Mouse (Mus musculus) embryonic facial prominence, embryonic 14.5 days (tissue): Measurements from ENCODE around the gene Ccnd2. TPM values are rescaled to one million over a fixed set of nuclear protein-coding genes. Genes with fewer than 3 reads are reported as not detected.

Source experiments
- ATAC-seq: fragments of 200-750 bp; cut with Nextera tagmentation; 2 replicates; pipeline ENCODE4 v1.8.0; 2017; ENCODE audit warnings: low read depth, moderate number of reproducible peaks, moderate TSS enrichment
- DNase-seq: peaks from one replicate; pipeline ENCODE4 v3.0.0-alpha.2; 2015; ENCODE audit warnings: low spot score
- H3K27ac ChIP-seq: fragments of 300-500 bp; sonication (generic); replicated peaks from 2 replicates; pipeline ENCODE4 v1.5.1; 2014; ENCODE audit warnings: low read depth, mild to moderate bottlenecking, low read length, moderate library complexity
- H3K27me3 ChIP-seq: fragments of 300-500 bp; sonication (generic); replicated peaks from 2 replicates; pipeline ENCODE4 v1.6.1; 2014; ENCODE audit warnings: low read length; ENCODE audit not compliant: control insufficient read depth, insufficient read depth
- H3K36me3 ChIP-seq: fragments of 300-500 bp; sonication (generic); 2 replicates; pipeline ENCODE4 v1.6.1; 2014; ENCODE audit warnings: low read length, mixed read lengths; ENCODE audit not compliant: control insufficient read depth, insufficient read depth
- H3K4me1 ChIP-seq: fragments of 300-500 bp; sonication (generic); 2 replicates; pipeline ENCODE4 v1.6.1; 2014; ENCODE audit warnings: antibody characterized with exemption, low read length; ENCODE audit not compliant: control insufficient read depth, insufficient read depth
- H3K4me2 ChIP-seq: fragments of 300-500 bp; sonication (generic); 2 replicates; pipeline ENCODE4 v1.6.1; 2014; ENCODE audit warnings: low read depth, mild to moderate bottlenecking, low read length, moderate library complexity, mixed read lengths
- H3K4me3 ChIP-seq: fragments of 300-500 bp; sonication (generic); 2 replicates; pipeline ENCODE4 v1.5.1; 2014; ENCODE audit warnings: low read depth, mild to moderate bottlenecking, low read length
- H3K9ac ChIP-seq: fragments of 300-500 bp; sonication (generic); 2 replicates; pipeline ENCODE4 v1.6.1; 2014; ENCODE audit warnings: low read depth, mild to moderate bottlenecking, low read length, moderate library complexity, mixed read lengths
- H3K9me3 ChIP-seq: fragments of 300-500 bp; sonication (generic); 2 replicates; pipeline ENCODE4 v1.6.1; 2016; ENCODE audit warnings: low read length; ENCODE audit not compliant: control insufficient read depth
- WGBS: fragments of 180-500 bp; shearing (Covaris S2); extraction: QIAGEN DNeasy Blood & Tissue Kit; methylation state at CpG from one replicate; pipeline ENCODE4 v1.1.7; 2014; 5-methylcytosine and 5-hydroxymethylcytosine counted together
- polyA plus RNA-seq: library from polyadenylated mRNA; unstranded; fragments of >200 nt; fragmentation: Nextera tagmentation; extraction: Ambion mirVana; gene quantifications from 2 replicates; pipeline ENCODE4 v1.2.1, GENCODE M21; 2014

The Ccnd2 gene
- polyA plus RNA-seq, 1 experiment from 2014 or later: 757 TPM

DNA sequence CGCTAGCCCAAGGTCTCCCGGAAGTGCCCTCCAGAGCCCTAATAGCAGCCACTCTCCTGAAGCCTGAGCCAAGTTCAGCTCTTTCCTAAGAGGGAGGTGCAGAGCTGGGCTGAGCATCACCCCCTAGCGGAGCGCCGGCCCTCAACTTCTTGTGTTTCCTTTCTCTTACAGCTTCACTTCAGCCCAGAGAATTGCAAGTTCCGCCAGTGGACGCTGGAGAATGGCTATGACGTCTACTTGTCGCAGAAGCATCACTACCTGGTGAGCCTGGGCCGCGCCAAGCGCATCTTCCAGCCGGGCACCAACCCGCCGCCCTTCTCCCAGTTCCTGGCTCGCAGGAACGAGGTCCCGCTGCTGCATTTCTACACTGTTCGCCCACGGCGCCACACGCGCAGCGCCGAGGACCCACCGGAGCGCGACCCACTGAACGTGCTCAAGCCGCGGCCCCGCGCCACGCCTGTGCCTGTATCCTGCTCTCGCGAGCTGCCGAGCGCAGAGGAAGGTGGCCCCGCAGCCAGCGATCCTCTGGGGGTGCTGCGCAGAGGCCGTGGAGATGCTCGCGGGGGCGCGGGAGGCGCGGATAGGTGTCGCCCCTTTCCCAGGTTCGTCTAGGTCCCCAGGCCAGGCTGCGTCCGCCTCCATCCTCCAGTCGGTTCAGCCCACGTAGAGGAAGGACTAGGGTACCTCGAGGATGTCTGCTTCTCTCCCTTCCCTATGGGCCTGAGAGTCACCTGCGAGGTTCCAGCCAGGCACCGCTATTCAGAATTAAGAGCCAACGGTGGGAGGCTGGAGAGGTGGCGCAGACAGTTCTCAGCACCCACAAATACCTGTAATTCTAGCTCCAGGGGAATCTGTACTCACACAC lies 71.9 kb downstream of the Ccnd2 start:
- H3K9ac ChIP-seq: peak overlapping the region; percentile 77
- H3K4me2 ChIP-seq: peak overlapping the region; percentile 97
- 1% methylated on average over 38 of the region's 59 CpGs for WGBS
- no peaks in the 10 kb centered on the region for H3K9me3 ChIP-seq
- no peaks in the 10 kb centered on the region for H3K36me3 ChIP-seq
- ATAC-seq (peak; percentile 86), DNase-seq (peak; percentile 87)
- peaks cover 13% of the 10 kb centered on the region for H3K27me3 ChIP-seq
- H3K4me1 ChIP-seq: no peaks in the 10 kb centered on the region
- H3K4me3 ChIP-seq: peak overlapping the region; percentile 62
- peak overlapping the region; percentile 49; the same call in 1 of the 2 replicates for H3K27ac ChIP-seq

Other genes with a start within 250 kb of the Ccnd2 start
- gene Dyrk4, start 230.4 kb downstream of the Ccnd2 start, polyA plus RNA-seq: 0.30 and 0.35 TPM in 2 replicates
- gene Rad51ap1, start 212.6 kb downstream of the Ccnd2 start, polyA plus RNA-seq: 41.3 and 47.6 TPM in 2 replicates
- 15.2 TPM in 2 replicates for gene D6Wsu163e, start 212.2 kb downstream of the Ccnd2 start, polyA plus RNA-seq
- 3.5 and 4.8 TPM in 2 replicates for gene Fgf6, start 136.6 kb downstream of the Ccnd2 start, polyA plus RNA-seq
- not detected in 2 replicates for gene Fgf23, start 79.3 kb downstream of the Ccnd2 start, polyA plus RNA-seq
- 1.8 and 3.3 TPM in 2 replicates for gene Tigar, start 42.6 kb downstream of the Ccnd2 start, polyA plus RNA-seq